Comparison of ENCODE assay signal across 10 mouse cellular contexts in the genomic region with DNA sequence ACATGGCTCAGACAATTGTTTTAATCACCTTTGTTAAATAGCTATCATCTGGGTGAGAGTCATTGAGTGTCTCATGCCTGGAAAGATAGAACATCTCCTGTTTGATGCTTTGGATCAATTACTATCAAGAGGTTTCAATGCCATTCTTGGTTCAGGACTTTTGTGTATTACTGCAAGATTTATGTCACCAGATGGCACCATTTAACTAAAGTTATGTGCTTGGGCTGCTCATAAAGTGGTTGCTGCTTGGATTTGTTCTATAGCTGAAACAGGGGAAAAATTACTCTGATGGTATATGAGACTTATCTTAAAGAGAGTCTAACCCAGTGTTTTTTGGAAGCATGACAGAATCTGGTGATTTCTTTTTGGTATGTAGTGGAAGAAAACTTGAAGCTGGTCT. TPM values are rescaled to one million over a fixed set of nuclear protein-coding genes. Genes with fewer than 3 reads are reported as not detected.
DNase-seq lines count a peak whose midpoint lies in the region; ATAC-seq and TF ChIP-seq lines count a peak whose summit lies in the region.
"Had no signal": no experiment of that assay in that cellular context is flagged by ENCODE, and none has a peak within 500 bp of the region (broad histone marks: within the 10 kb centered on the region; RNA-seq: fewer than 3 reads in every experiment).

No protein-coding gene starts in this region.

- DNase-seq in heart, postnatal 10 days = peak; percentile 1
- DNase-seq in liver, postnatal 0 days = no peak
- DNase-seq in liver, embryonic 11.5 days (ENCODE audit: low spot score) = no peak
- peak; percentile 72 for DNase-seq in brain, adult 2 months (ENCODE audit: low read depth, low spot score)
- no peak for DNase-seq in adrenal gland, postnatal 14 days
- no peak for DNase-seq in lung, postnatal 36 days
- DNase-seq: cerebellum, adult 11 months had no signal

- H3K9ac ChIP-seq in heart, embryonic 11.5 days (ENCODE audit: low read depth, low read length) = no peak overlapping the region
- no peak overlapping the region for H3K9ac ChIP-seq in liver, postnatal 0 days (replicated peaks)
- H3K9ac ChIP-seq in liver, embryonic 11.5 days (ENCODE audit: low read depth, low read length) = no peak overlapping the region
- H3K9ac ChIP-seq in midbrain, embryonic 16.5 days (ENCODE audit: low read depth, low read length) = no peak overlapping the region
- H3K9ac ChIP-seq: limb, embryonic 15.5 days had no signal

- H3K4me2 ChIP-seq in heart, embryonic 11.5 days = no peak overlapping the region
- no peak overlapping the region for H3K4me2 ChIP-seq in liver, postnatal 0 days (ENCODE audit: low read depth, low read length)
- no peak overlapping the region for H3K4me2 ChIP-seq in liver, embryonic 11.5 days
- H3K4me2 ChIP-seq in midbrain, embryonic 16.5 days (ENCODE audit: low read length) = no peak overlapping the region
- H3K4me2 ChIP-seq: limb, embryonic 15.5 days had no signal

- H3K4me3 ChIP-seq in heart, embryonic 11.5 days (ENCODE audit: low read depth, low read length) = no peak overlapping the region
- H3K4me3 ChIP-seq in liver, postnatal 0 days (ENCODE audit: low read depth, low read length) = no peak overlapping the region
- no peak overlapping the region for H3K4me3 ChIP-seq in liver, embryonic 11.5 days (ENCODE audit: low read depth, low read length)
- H3K4me3 ChIP-seq in midbrain, embryonic 16.5 days (ENCODE audit: low read depth, low read length) = no peak overlapping the region
- H3K4me3 ChIP-seq: limb, embryonic 15.5 days had no signal

- TF ChIP-seq CTCF in liver, postnatal 0 days (IDR thresholded peaks at IDR 0.05; ENCODE audit: low read depth) = peak; percentile 45

- intact Hi-C loops in heart, postnatal 10 days (cut with DNase I) = loop anchor here (2.0 kb wide), 1 partner anchor 715 kb away; no protein-coding TSS in a partner anchor

- H3K9me3 ChIP-seq in heart, embryonic 11.5 days (replicated peaks; ENCODE audit: control insufficient read depth, low read length) = no peaks in the 10 kb centered on the region
- no peaks in the 10 kb centered on the region for H3K9me3 ChIP-seq in liver, postnatal 0 days (ENCODE audit: low read length)
- H3K9me3 ChIP-seq in liver, embryonic 11.5 days (ENCODE audit: control insufficient read depth, low read length) = no peaks in the 10 kb centered on the region
- no peaks in the 10 kb centered on the region for H3K9me3 ChIP-seq in midbrain, embryonic 16.5 days (replicated peaks; ENCODE audit: control insufficient read depth, low read length, poor library complexity, severe bottlenecking)
- H3K9me3 ChIP-seq: limb, embryonic 15.5 days had no signal

- H3K4me1 ChIP-seq in heart, embryonic 11.5 days (ENCODE audit: control insufficient read depth, insufficient read depth, low read length) = no peaks in the 10 kb centered on the region
- H3K4me1 ChIP-seq in liver, postnatal 0 days (ENCODE audit: insufficient read depth) = no peaks in the 10 kb centered on the region
- no peaks in the 10 kb centered on the region for H3K4me1 ChIP-seq in liver, embryonic 11.5 days (replicated peaks; ENCODE audit: control insufficient read depth, insufficient read depth, low read length)
- no peaks in the 10 kb centered on the region for H3K4me1 ChIP-seq in midbrain, embryonic 16.5 days (ENCODE audit: control insufficient read depth, insufficient read depth, low read length)
- H3K4me1 ChIP-seq: limb, embryonic 15.5 days had no signal

- no peaks in the 10 kb centered on the region for H3K36me3 ChIP-seq in heart, embryonic 11.5 days (ENCODE audit: control insufficient read depth, insufficient read depth, low read length)
- no peaks in the 10 kb centered on the region for H3K36me3 ChIP-seq in liver, postnatal 0 days (replicated peaks; ENCODE audit: insufficient read depth, low read length)
- no peaks in the 10 kb centered on the region for H3K36me3 ChIP-seq in liver, embryonic 11.5 days (ENCODE audit: control insufficient read depth, insufficient read depth, low read length)
- no peaks in the 10 kb centered on the region for H3K36me3 ChIP-seq in midbrain, embryonic 16.5 days (ENCODE audit: control insufficient read depth, insufficient read depth, low read length)
- H3K36me3 ChIP-seq: limb, embryonic 15.5 days had no signal

- H3K27me3 ChIP-seq in heart, embryonic 11.5 days (ENCODE audit: control insufficient read depth, insufficient read depth, low read length) = no peaks in the 10 kb centered on the region
- H3K27me3 ChIP-seq in liver, postnatal 0 days (ENCODE audit: insufficient read depth, low read length) = no peaks in the 10 kb centered on the region
- no peaks in the 10 kb centered on the region for H3K27me3 ChIP-seq in liver, embryonic 11.5 days (replicated peaks; ENCODE audit: control insufficient read depth, insufficient read depth, low read length)
- no peaks in the 10 kb centered on the region for H3K27me3 ChIP-seq in midbrain, embryonic 16.5 days (ENCODE audit: control insufficient read depth, insufficient read depth, low read depth, low read length)
- H3K27me3 ChIP-seq: limb, embryonic 15.5 days had no signal

- no peak overlapping the region for H3K27ac ChIP-seq in heart, embryonic 11.5 days (ENCODE audit: low read depth, low read length)
- no peak overlapping the region for H3K27ac ChIP-seq in liver, postnatal 0 days (ENCODE audit: low read depth)
- H3K27ac ChIP-seq in liver, embryonic 11.5 days (ENCODE audit: low read depth, low read length) = no peak overlapping the region
- no peak overlapping the region for H3K27ac ChIP-seq in midbrain, embryonic 16.5 days (ENCODE audit: low read length)
- H3K27ac ChIP-seq: limb, embryonic 15.5 days had no signal

- TF ChIP-seq EP300 in liver, postnatal 0 days (IDR thresholded peaks at IDR 0.05; ENCODE audit: low read depth) = no peak

- no peak for ATAC-seq in heart, embryonic 11.5 days (replicated peaks; ENCODE audit: insufficient number of reproducible peaks, low FRiP score, low TSS enrichment)
- ATAC-seq in liver, postnatal 0 days = no peak
- no peak for ATAC-seq in liver, embryonic 11.5 days (replicated peaks; ENCODE audit: low FRiP score)
- peak; percentile 60; the same call in 1 of the 2 replicates for ATAC-seq in midbrain, embryonic 16.5 days

RNA-seq across cellular contexts. Expression of a gene that starts 35.8 kb away (rescaled TPM):
- 1 to 10 TPM; 1.9 to 3.4 TPM for total RNA-seq in heart, postnatal 10 days (2021)
- polyA plus RNA-seq in heart, embryonic 11.5 days (2014; fragmentation: Nextera tagmentation; extraction: Ambion mirVana) = 8.5 and 9.3 TPM in 2 replicates
- polyA plus RNA-seq in liver, postnatal 0 days (2015; fragmentation: Nextera tagmentation; extraction: Ambion mirVana) = 0.41 and 0.47 TPM in 2 replicates
- 0.96 and 1.6 TPM in 2 replicates for polyA plus RNA-seq in liver, embryonic 11.5 days (2014; fragmentation: Nextera tagmentation; extraction: Ambion mirVana)
- 27.1 and 28.8 TPM in 2 replicates for polyA plus RNA-seq in midbrain, embryonic 16.5 days (2015; fragmentation: Nextera tagmentation; extraction: Ambion mirVana)
- 52.8 and 71.9 TPM in 2 replicates for total RNA-seq in adrenal gland, postnatal 14 days (2021)

RNA-seq across cellular contexts. Expression of a gene that starts 36.5 kb away (rescaled TPM):
- 10 to 100 TPM; 17.0 to 19.6 TPM for total RNA-seq in heart, postnatal 10 days (2021)
- 24.0 and 35.2 TPM in 2 replicates for polyA plus RNA-seq in heart, embryonic 11.5 days (2014; fragmentation: Nextera tagmentation; extraction: Ambion mirVana)
- polyA plus RNA-seq in liver, postnatal 0 days (2015; fragmentation: Nextera tagmentation; extraction: Ambion mirVana) = 11.2 and 11.3 TPM in 2 replicates
- polyA plus RNA-seq in liver, embryonic 11.5 days (2014; fragmentation: Nextera tagmentation; extraction: Ambion mirVana) = 22.9 and 24.7 TPM in 2 replicates
- 46.0 and 47.9 TPM in 2 replicates for polyA plus RNA-seq in midbrain, embryonic 16.5 days (2015; fragmentation: Nextera tagmentation; extraction: Ambion mirVana)
- total RNA-seq in adrenal gland, postnatal 14 days (2021) = 20.6 and 21.4 TPM in 2 replicates

RNA-seq across cellular contexts. Expression of a gene that starts 55.3 kb away (rescaled TPM):
- 10 to 100 TPM; 94.9 to 96.0 TPM for total RNA-seq in heart, postnatal 10 days (2021)
- 106 and 113 TPM in 2 replicates for polyA plus RNA-seq in heart, embryonic 11.5 days (2014; fragmentation: Nextera tagmentation; extraction: Ambion mirVana)
- 59.9 and 67.3 TPM in 2 replicates for polyA plus RNA-seq in liver, postnatal 0 days (2015; fragmentation: Nextera tagmentation; extraction: Ambion mirVana)
- polyA plus RNA-seq in liver, embryonic 11.5 days (2014; fragmentation: Nextera tagmentation; extraction: Ambion mirVana) = 93.6 and 96.2 TPM in 2 replicates
- 126 and 128 TPM in 2 replicates for polyA plus RNA-seq in midbrain, embryonic 16.5 days (2015; fragmentation: Nextera tagmentation; extraction: Ambion mirVana)
- 66.4 and 68.2 TPM in 2 replicates for total RNA-seq in adrenal gland, postnatal 14 days (2021)

Comparison
In these comparisons a context has a peak if more than half of its experiments do, and no peak if none do; other contexts are left out.
1. DNase-seq: peak in heart, postnatal 10 days (2 of 2) and brain, adult 2 months (single experiment); none in liver, postnatal 0 days (single experiment), liver, embryonic 11.5 days (single experiment), adrenal gland, postnatal 14 days (single experiment) and lung, postnatal 36 days (single experiment).